Mouse (Mus musculus): ENCODE results near the gene Gm13078.

Gene Gm13078

DNA sequence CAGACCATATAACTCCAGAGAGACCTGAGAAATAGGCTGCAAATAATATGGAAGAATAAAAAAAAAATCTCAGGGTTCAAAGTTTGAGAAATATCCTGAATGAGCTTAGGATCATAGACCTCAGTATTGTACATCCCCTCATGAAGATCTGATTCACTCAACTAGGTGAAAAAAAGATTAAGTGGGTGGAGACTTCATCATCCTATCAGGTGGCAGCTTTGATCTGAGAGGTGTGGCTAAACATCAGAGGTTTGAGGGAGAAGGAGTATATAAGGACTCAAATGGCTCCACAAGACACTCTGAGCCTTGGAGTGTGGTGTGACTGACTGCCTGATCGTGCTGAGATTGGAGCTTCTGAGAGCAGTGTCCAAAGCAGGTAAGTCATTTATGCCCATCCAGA is at the start of gene Gm13078:
TSS of gene Gm13078 (plus strand) at position 301 of the 400 bp plus-strand sequence.
- DNase-seq (ENCODE audit: low spot score in 2 of 2), result no peak

GRCm38 (mm10) chr4:143702611-143703010 is 16.6 kb upstream of the Gm13078 start, which contains the start of gene Gm13089:
TSS of gene Gm13089 (minus strand) at chr4:143702711.
- no peak for DNase-seq (ENCODE audit: low spot score in 2 of 2)

Measured in left cerebral cortex, adult 9 months (tissue).